Mouse (Mus musculus) T-cell, adult 66 days (primary cell): ENCODE data around the gene Kcnip2. TPM values are rescaled to one million over a fixed set of nuclear protein-coding genes. Genes with fewer than 3 reads are reported as not detected.

Experiments used
- total RNA-seq, 2 experiments: library from RNA; stranded (reverse); gene quantifications; 3 replicates in 1 of 2; 4 replicates in 1 of 2; pipeline ENCODE4 v1.2.4; 2023

Kcnip2 gene
- 1 to 10 TPM; 3.6 to 5.6 TPM for total RNA-seq

DNA sequence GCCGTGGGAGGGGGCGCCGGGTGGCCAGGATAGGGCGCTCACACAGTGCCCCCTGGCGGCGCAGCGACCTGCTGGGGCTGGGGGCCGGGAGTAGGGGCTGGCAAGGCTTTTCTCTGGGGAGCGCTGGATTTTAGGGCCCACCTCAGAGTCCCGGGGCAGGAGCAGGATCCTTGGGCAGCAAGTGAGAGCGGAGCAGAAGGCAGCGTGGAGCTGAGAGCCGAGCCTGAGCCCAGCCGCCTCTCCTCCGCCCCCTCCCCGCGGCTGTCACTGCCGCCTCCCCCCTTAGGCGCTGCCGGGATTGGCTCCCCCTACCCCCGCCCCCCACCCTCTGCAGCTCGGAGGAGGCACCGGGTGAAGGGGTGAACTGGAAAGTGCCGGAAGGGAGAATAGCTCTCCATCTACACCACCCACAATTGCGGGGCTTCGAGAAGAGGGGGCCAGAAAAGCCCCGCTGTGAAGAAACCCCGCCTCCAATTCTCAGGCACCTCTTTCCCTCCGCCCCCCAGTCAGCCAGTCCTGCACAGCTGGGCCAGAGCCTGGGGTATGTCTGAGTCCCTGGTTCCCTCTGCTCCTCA is at the start of gene Kcnip2:
Gene Kcnip2, minus strand, starts transcription at position 231 of the 575 bp plus-strand sequence.

DNA sequence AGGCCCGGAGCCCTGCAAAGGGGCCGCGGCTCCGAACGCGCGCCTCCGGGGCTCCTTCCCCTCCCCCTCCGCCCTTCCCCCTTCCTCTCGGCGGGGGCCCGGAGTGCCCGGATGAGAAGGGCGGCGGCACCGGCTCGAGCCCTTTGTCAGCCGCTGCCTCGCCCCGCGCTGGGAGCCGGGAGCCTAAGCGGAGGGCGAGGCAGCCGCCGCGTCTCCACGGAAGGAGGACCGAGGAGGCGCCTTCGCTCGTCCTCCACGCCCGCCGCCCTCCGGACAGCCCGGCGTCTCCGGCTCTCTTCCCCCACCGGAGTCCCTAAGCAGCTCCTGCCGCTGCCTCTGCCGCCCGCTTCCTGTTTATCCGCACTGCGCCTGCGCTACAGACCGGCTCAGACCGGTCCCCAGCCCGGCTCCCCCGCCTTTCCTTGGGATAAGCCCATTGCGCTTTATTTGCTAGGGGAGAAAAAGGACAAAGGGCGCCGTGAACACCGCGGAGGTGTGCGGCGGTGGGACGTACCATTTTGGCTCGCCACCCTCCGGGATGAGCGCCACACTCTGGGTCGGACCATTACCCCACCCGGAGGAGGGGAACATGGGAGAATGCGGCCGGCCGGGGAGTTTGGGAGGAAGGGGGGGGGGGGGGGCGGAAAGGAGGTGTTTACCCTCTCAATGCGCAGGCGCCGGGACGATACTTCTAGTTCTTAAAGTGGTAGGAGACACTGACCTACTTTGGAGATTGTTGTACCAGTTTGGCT is 32.5 kb downstream of the Kcnip2 start, which contains the start of gene Mgea5:
Gene Mgea5, minus strand, starts transcription at position 657 of the 752 bp plus-strand sequence.

DNA sequence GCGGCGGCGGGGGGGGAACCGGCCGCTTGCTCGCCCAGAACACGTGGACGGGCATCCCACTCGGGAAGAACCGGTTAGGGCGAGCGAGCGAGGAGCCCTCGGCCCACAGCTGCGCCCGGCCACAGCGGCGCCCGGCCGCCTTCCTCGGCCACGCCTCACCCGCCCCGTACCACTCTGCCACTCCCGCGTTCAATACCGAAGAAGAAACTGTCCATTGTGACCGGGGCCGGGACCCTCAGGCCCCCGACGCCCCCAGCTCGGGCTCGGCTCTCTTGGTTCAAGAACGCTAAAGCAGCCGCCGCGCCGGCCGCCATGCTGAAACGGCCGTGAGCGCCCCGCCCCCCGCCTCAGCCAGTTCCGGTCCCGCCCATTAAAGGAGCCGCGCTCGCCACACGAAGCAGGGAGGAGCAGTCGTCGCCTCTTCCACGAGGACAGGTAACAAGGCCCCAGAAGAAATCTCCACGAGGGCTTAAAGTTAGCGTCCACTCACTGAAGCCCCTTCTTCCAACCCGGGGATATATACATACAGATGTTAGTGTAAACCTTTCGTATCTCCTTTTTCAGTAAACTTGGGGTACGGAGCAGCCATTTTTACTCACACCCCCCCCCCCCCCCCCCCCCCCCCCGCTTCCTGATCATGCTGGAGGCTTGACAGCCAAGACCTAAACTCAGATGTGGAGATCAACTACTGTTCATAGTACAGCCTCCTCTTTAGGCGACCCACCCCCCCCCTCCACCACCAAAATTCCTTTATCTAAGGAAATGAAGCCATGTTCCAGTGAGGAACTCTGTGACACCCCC is 66.4 kb downstream of the Kcnip2 start, which contains the start of gene Npm3:
Gene Npm3, minus strand, starts transcription at position 349 of the 801 bp plus-strand sequence.

DNA sequence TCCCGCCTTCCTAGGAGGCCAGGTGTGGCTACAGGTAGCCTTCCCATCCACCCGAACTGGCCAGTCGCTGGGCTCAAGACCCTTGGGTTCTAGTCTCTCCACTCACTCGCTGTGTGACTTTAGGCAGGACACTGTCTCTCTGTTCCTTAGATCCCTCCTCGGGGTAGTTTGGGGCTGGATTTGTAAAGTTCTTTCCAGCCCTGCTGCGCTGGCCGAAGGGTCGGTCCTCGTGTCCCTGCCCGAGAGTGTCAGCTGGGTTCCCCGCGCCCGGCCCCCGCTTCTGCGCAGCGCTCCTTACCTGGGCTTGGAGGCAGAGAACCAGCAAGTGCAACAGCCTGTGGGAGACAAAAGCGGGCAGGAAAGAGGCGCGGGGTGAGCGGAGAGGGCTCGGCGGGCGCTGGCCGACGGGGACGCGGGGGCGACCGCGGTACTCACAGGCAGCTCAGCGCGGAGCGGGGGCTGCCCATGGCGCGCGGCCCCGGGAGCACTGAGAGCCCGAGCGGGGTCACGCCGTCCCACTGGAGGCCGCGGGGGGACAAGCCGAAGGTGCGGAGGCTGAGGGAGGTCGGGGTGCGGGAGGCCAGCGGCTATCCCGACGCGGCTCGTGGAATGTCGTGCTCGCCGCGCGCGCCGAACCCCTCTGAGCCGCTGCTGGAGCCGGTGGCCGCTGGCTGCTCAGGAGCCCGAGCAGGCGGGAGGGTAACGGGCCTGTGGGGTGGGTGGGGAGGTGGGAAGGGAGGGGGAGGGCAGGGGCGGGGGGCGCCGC is 73.5 kb downstream of the Kcnip2 start, which contains the start of gene Fgf8:
Gene Fgf8, minus strand, starts transcription at position 698 of the 766 bp plus-strand sequence.

Other genes with a start within 250 kb of the Kcnip2 start
- gene Fbxw4, start 155.7 kb downstream of the Kcnip2 start, total RNA-seq, result 10 to 100 TPM; 68.8 to 69.6 TPM
- gene Fgf8, start 73.1 kb downstream of the Kcnip2 start, total RNA-seq, result not detected
- gene Npm3, start 66.5 kb downstream of the Kcnip2 start, total RNA-seq, result 10 to 100 TPM; 70.2 to 74.0 TPM
- gene Mgea5, start 32.2 kb downstream of the Kcnip2 start, total RNA-seq, result 100 to 1,000 TPM; 273 to 314 TPM
- gene Armh3, start 182.4 kb upstream of the Kcnip2 start, total RNA-seq, result 10 to 100 TPM; 20.7 to 26.2 TPM
- 10 to 100 TPM in 1 of 2 experiments, 1 to 10 TPM in 1; 9.2 to 10.5 TPM for gene Hps6, start 187.4 kb upstream of the Kcnip2 start, total RNA-seq
- 100 to 1,000 TPM; 112 to 123 TPM for gene Pprc1, start 228.8 kb upstream of the Kcnip2 start, total RNA-seq
- gene Ldb1, start 229.2 kb upstream of the Kcnip2 start, total RNA-seq, result 100 to 1,000 TPM; 360 to 379 TPM